Mouse (Mus musculus): ENCODE data around the gene Nfia. TPM values are rescaled to one million over a fixed set of nuclear protein-coding genes. Genes with fewer than 3 reads are reported as not detected.

Nfia gene
- polyA plus RNA-seq, 1 experiment from 2014 or later, result 42.1 TPM

GRCm38 (mm10) chr4:97860376-97860775 is 87.8 kb downstream of the Nfia start:
- ATAC-seq (replicated peaks; ENCODE audit: low FRiP score, low TSS enrichment, low read depth) (no peak), DNase-seq (ENCODE audit: low spot score) (peak; percentile 47)
- H3K36me3 ChIP-seq (ENCODE audit: control insufficient read depth, insufficient read depth, low read length), result no peaks in the 10 kb centered on the region
- no peaks in the 10 kb centered on the region for H3K4me1 ChIP-seq (replicated peaks; ENCODE audit: control insufficient read depth, insufficient read depth, low read length)
- H3K4me3 ChIP-seq (ENCODE audit: low read depth, low read length), result no peak overlapping the region
- no peaks in the 10 kb centered on the region for H3K9me3 ChIP-seq (ENCODE audit: control insufficient read depth, low read length)
- no peak overlapping the region for H3K4me2 ChIP-seq (ENCODE audit: low read length)
- no peak overlapping the region for H3K9ac ChIP-seq (ENCODE audit: low read length)
- no peak overlapping the region for H3K27ac ChIP-seq (ENCODE audit: low read depth)
- no peaks in the 10 kb centered on the region for H3K27me3 ChIP-seq (replicated peaks; ENCODE audit: control insufficient read depth, insufficient read depth, low read length)
- 40% methylated on average over 3 of the region's 3 CpGs for WGBS

- 90% methylated on average over 8 of the region's 8 CpGs for WGBS
These were observed 88.3 kb downstream of the Nfia start for GRCm38 (mm10) chr4:97860791-97861344.

GRCm38 (mm10) chr4:97862379-97862778 is 89.8 kb downstream of the Nfia start:
- DNase-seq (ENCODE audit: low spot score), result no peak
- 80% methylated on average over 6 of the region's 6 CpGs for WGBS
- Histone ChIP-seq H3K9me3 (ENCODE audit: control insufficient read depth, low read length) (no peaks in the 10 kb centered on the region), H3K4me1 (replicated peaks; ENCODE audit: control insufficient read depth, insufficient read depth, low read length) (no peaks in the 10 kb centered on the region), H3K36me3 (ENCODE audit: control insufficient read depth, insufficient read depth, low read length) (no peaks in the 10 kb centered on the region), H3K4me3 (ENCODE audit: low read depth, low read length) (no peak overlapping the region), H3K9ac (ENCODE audit: low read length) (no peak overlapping the region), H3K27me3 (replicated peaks; ENCODE audit: control insufficient read depth, insufficient read depth, low read length) (no peaks in the 10 kb centered on the region), H3K4me2 (ENCODE audit: low read length) (no peak overlapping the region), H3K27ac (ENCODE audit: low read depth) (no peak overlapping the region)
- ATAC-seq (replicated peaks; ENCODE audit: low FRiP score, low TSS enrichment, low read depth), result no peak

More at GRCm38 (mm10) chr4:97860791-97861344, 88.3 kb downstream of the Nfia start:
- Histone ChIP-seq H3K27ac (ENCODE audit: low read depth) (no peak overlapping the region), H3K4me3 (ENCODE audit: low read depth, low read length) (no peak overlapping the region), H3K4me2 (ENCODE audit: low read length) (no peak overlapping the region), H3K9me3 (ENCODE audit: control insufficient read depth, low read length) (no peaks in the 10 kb centered on the region), H3K4me1 (replicated peaks; ENCODE audit: control insufficient read depth, insufficient read depth, low read length) (no peaks in the 10 kb centered on the region), H3K9ac (ENCODE audit: low read length) (no peak overlapping the region), H3K27me3 (replicated peaks; ENCODE audit: control insufficient read depth, insufficient read depth, low read length) (no peaks in the 10 kb centered on the region), H3K36me3 (ENCODE audit: control insufficient read depth, insufficient read depth, low read length) (no peaks in the 10 kb centered on the region)
- DNase-seq (ENCODE audit: low spot score) (peak; percentile 29), ATAC-seq (replicated peaks; ENCODE audit: low FRiP score, low TSS enrichment, low read depth) (no peak)

GRCm38 (mm10) chr4:97864276-97864675 is 91.7 kb downstream of the Nfia start:
- ATAC-seq (replicated peaks; ENCODE audit: low FRiP score, low TSS enrichment, low read depth), result no peak
- Histone ChIP-seq H3K4me2 (ENCODE audit: low read length) (no peak overlapping the region), H3K27ac (ENCODE audit: low read depth) (no peak overlapping the region), H3K9ac (ENCODE audit: low read length) (no peak overlapping the region), H3K9me3 (ENCODE audit: control insufficient read depth, low read length) (no peaks in the 10 kb centered on the region), H3K36me3 (ENCODE audit: control insufficient read depth, insufficient read depth, low read length) (no peaks in the 10 kb centered on the region), H3K4me1 (replicated peaks; ENCODE audit: control insufficient read depth, insufficient read depth, low read length) (peaks cover 10% of the 10 kb centered on the region), H3K4me3 (ENCODE audit: low read depth, low read length) (no peak overlapping the region), H3K27me3 (replicated peaks; ENCODE audit: control insufficient read depth, insufficient read depth, low read length) (no peaks in the 10 kb centered on the region)
- WGBS, result 96% methylated on average over 2 of the region's 2 CpGs
- DNase-seq (ENCODE audit: low spot score), result no peak

- no peak overlapping the region for H3K4me3 ChIP-seq (ENCODE audit: low read depth, low read length)
- no peak for DNase-seq (ENCODE audit: low spot score)
- no peaks in the 10 kb centered on the region for H3K9me3 ChIP-seq (ENCODE audit: control insufficient read depth, low read length)
- H3K9ac ChIP-seq (ENCODE audit: low read length), result no peak overlapping the region
- H3K4me2 ChIP-seq (ENCODE audit: low read length), result no peak overlapping the region
- H3K36me3 ChIP-seq (ENCODE audit: control insufficient read depth, insufficient read depth, low read length), result no peaks in the 10 kb centered on the region
- peaks cover 20% of the 10 kb centered on the region for H3K4me1 ChIP-seq (replicated peaks; ENCODE audit: control insufficient read depth, insufficient read depth, low read length)
- H3K27ac ChIP-seq (ENCODE audit: low read depth), result no peak overlapping the region
- 84% methylated on average over 3 of the region's 3 CpGs for WGBS
- no peaks in the 10 kb centered on the region for H3K27me3 ChIP-seq (replicated peaks; ENCODE audit: control insufficient read depth, insufficient read depth, low read length)
- no peak for ATAC-seq (replicated peaks; ENCODE audit: low FRiP score, low TSS enrichment, low read depth)
These were observed 92.9 kb downstream of the Nfia start for GRCm38 (mm10) chr4:97865410-97865953.

- Histone ChIP-seq H3K4me2 (ENCODE audit: low read length) (no peak overlapping the region), H3K27me3 (replicated peaks; ENCODE audit: control insufficient read depth, insufficient read depth, low read length) (no peaks in the 10 kb centered on the region), H3K4me1 (replicated peaks; ENCODE audit: control insufficient read depth, insufficient read depth, low read length) (peaks cover 20% of the 10 kb centered on the region), H3K36me3 (ENCODE audit: control insufficient read depth, insufficient read depth, low read length) (no peaks in the 10 kb centered on the region), H3K9me3 (ENCODE audit: control insufficient read depth, low read length) (no peaks in the 10 kb centered on the region), H3K27ac (ENCODE audit: low read depth) (no peak overlapping the region), H3K9ac (ENCODE audit: low read length) (no peak overlapping the region), H3K4me3 (ENCODE audit: low read depth, low read length) (no peak overlapping the region)
- DNase-seq (ENCODE audit: low spot score), result no peak
- ATAC-seq (replicated peaks; ENCODE audit: low FRiP score, low TSS enrichment, low read depth), result no peak
- 70% methylated on average over 5 of the region's 5 CpGs for WGBS
These were observed 93.9 kb downstream of the Nfia start for GRCm38 (mm10) chr4:97866463-97866862.

- Histone ChIP-seq H3K36me3 (ENCODE audit: control insufficient read depth, insufficient read depth, low read length) (no peaks in the 10 kb centered on the region), H3K9me3 (ENCODE audit: control insufficient read depth, low read length) (no peaks in the 10 kb centered on the region), H3K4me3 (ENCODE audit: low read depth, low read length) (peak overlapping the region; percentile 15), H3K27me3 (replicated peaks; ENCODE audit: control insufficient read depth, insufficient read depth, low read length) (no peaks in the 10 kb centered on the region), H3K4me2 (ENCODE audit: low read length) (peak overlapping the region; percentile 51), H3K9ac (ENCODE audit: low read length) (no peak overlapping the region; the same call in 1 of the 2 replicates), H3K4me1 (replicated peaks; ENCODE audit: control insufficient read depth, insufficient read depth, low read length) (peaks cover 27% of the 10 kb centered on the region), H3K27ac (ENCODE audit: low read depth) (peak overlapping the region; percentile 89)
- ATAC-seq (replicated peaks; ENCODE audit: low FRiP score, low TSS enrichment, low read depth), result peak; percentile 20; the same call in 1 of the 2 replicates
- WGBS, result 35% methylated on average over 10 of the region's 10 CpGs
- DNase-seq (ENCODE audit: low spot score), result peak; percentile 61
These were observed 95.9 kb downstream of the Nfia start for GRCm38 (mm10) chr4:97868307-97868937.

GRCm38 (mm10) chr4:97868938-97869440 is 96.5 kb downstream of the Nfia start:
- Histone ChIP-seq H3K27me3 (replicated peaks; ENCODE audit: control insufficient read depth, insufficient read depth, low read length) (no peaks in the 10 kb centered on the region), H3K9ac (ENCODE audit: low read length) (peak overlapping the region; percentile 20; the same call in 1 of the 2 replicates), H3K9me3 (ENCODE audit: control insufficient read depth, low read length) (no peaks in the 10 kb centered on the region), H3K27ac (ENCODE audit: low read depth) (peak overlapping the region; percentile 89), H3K36me3 (ENCODE audit: control insufficient read depth, insufficient read depth, low read length) (no peaks in the 10 kb centered on the region), H3K4me3 (ENCODE audit: low read depth, low read length) (peak overlapping the region; percentile 15), H3K4me1 (replicated peaks; ENCODE audit: control insufficient read depth, insufficient read depth, low read length) (peaks cover 28% of the 10 kb centered on the region), H3K4me2 (ENCODE audit: low read length) (peak overlapping the region; percentile 51)
- ATAC-seq (replicated peaks; ENCODE audit: low FRiP score, low TSS enrichment, low read depth) (peak; percentile 86), DNase-seq (ENCODE audit: low spot score) (peak; percentile 74)
- 49% methylated on average over 27 of the region's 27 CpGs for WGBS
